Mouse (Mus musculus) lung, postnatal 25 days (tissue): ENCODE results near the gene Stxbp3.
"Not testable (repeated sequence)": the region's sequence is repeated elsewhere in the genome, so short reads cannot be mapped to it uniquely, and the experiment has no call there.

Experiments used
- DNase-seq: peaks from one replicate; pipeline ENCODE4 v3.0.0; 2022; ENCODE audit warnings: low spot score

The Stxbp3 gene

GRCm38 (mm10) chr3:108840000-108840715 is at the start of gene Stxbp3:
Gene Stxbp3 (minus strand): TSS chr3:108840526.
- DNase-seq, result peak; percentile 98

GRCm38 (mm10) chr3:108889908-108890307 is 49.6 kb upstream of the Stxbp3 start, which contains the start of gene Fndc7:
Gene Fndc7 (minus strand): TSS chr3:108890008.
- DNase-seq, result no peak

DNA sequence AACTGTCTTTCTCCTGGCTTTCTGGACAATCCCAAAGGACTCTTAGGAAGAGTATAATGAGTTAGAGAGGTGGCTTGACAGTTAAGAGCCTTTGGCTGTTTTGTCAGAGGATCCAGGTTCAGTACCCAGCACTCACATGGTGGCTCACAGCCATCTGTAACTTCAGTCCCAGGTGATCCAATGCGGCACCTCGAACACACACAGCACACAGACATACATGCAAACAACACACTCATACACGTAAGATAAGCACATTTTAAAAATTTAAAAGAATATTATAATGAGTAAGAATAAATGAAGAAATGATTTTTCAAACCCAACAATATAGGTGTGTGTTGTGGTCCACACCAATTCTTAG is 47.3 kb upstream of the Stxbp3 start:
- no peak for DNase-seq

GRCm38 (mm10) chr3:108886934-108887617 is 46.8 kb upstream of the Stxbp3 start:
- no peak for DNase-seq

- peak; percentile 55 for DNase-seq
Observed at GRCm38 (mm10) chr3:108885686-108886530, 45.6 kb upstream of the Stxbp3 start.

DNA sequence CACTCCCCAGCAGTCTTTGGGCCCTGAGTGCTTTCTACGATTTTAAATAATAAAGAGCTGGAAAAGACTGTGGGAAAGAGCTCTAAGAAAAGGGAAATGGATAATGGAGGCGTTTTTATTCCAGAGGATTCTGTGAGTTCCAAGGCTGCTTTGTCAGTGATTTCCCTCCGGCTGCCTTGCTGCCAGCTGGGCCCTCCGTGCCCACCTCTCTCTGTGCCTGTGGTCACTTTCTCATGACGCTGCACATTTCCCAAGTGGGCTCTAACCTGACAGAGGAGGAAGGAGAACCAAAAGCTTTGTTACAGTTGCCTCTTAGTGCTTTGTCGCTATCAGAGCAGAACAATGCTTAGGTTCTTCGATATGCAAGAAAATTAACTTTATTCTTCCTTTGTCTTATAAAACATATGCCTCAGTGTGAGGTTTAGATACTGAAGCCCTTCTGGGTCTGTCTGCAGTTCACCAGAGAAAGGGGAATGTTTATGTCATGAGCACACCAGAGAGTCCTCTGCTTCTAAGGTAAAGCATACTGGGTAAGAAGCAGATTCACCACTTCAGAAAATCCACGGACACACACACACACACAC is 44.5 kb upstream of the Stxbp3 start:
- no peak for DNase-seq

DNA sequence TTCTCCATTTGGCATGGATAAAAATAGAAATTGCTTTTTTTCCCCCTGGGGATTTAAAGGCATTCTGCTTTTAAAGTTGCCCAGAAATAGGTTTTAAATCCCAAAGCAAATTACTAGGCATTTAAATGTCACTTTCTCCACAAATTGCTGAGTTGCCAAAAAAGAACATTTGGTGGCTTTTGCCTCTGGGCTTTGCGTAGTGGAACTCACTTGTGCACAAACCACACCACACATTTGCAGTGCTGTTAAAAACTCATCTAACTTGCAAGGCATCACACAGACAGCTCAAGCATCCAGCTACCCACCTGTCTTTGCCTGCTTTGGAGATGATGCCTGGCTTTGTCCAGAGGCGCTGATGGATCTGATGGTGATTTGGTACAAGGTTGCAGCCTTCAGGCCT is 42.7 kb upstream of the Stxbp3 start:
- no peak for DNase-seq

DNA sequence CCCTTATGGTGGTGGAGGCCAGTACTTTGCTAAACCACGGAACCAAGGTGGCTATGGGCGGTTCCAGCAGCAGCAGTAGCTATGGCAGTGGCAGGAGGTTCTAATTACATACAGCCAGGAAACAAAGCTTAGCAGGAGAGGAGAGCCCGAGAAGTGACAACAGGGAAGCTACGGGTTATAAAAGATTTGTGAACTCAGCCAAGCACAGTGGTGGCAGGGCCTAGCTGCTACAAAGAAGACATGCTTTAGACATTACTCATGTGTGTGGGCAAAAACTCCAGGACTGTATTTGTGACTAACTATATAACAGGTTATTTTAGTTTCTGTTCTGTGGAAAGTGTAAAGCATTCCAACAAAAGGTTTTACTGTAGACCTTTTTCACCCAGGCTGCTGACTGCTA is 41.5 kb upstream of the Stxbp3 start:
- not testable (repeated sequence) for DNase-seq

DNA sequence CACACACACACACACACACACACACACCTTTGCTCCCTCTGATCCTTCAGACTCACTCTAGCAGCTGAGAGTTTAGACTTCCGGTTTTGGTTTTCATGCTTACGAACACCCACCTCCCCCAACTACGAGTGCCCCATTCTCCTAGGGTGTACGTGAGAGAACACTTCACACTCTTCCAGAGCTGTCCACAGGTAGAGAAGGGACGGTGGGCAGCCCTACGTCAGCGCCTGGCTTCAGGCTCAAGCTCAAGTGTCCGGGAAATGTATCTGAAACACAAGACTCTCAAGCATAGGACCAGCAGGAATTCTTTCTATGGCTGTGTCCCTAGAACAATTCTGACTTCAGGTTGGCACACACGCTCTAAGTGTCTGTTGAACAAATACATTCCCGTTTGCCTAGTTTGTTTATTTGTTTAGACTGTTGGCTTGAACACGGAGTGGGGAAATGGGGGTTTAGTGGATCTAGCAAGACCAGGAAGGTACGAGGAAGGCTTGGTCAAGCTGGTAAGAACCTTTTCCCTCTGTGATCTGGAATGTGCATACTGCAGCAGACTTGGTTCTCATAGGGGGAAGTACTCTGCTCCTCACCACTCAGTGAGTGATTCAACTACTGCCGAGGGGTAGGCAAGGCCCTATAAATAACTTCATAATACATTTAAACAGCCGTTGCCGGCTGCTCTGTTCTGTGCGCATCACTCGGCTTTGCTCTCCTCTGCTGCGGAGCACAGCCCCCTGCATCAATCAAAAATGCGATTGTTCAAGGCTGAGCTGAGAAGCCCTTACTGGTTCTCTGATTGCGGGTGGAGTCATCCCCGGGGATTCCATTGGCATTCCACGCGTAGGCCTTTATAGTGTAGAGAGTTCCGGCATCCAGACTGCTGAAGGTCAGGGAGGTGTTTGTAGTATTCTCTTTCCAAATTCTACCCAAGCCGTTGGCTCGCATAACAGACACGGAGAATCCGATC is 40.5 kb upstream of the Stxbp3 start:
- DNase-seq, result peak; percentile 49

DNA sequence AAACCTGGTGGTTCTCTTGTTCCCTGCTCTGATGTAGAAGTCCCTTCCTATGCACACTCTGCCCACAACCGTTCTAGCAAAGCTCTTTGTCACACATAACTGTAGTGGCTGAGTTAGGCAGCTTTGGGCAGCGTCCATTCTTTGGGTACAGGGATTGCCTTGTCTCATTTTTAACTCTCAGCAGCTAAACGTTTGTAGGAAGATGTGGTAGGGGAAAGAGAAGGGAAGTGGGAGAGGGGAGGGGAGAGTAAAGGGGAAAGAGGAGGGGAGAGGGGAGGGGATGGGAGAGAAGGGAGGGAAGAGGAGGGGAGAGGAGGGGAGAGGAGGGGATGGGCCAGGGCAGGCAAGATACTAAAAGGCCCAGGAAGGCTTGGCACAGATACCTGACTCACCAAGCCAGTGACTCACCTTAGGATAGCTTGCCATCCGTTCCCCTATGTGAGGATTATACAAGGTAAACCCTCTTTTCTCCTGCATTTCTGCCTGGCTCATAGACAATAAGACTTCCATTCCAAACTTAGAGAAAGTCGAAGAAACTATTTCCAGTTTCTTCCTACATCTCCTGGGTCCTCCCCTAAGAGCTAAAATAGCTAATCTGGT is 39.6 kb upstream of the Stxbp3 start:
- DNase-seq, result no peak

GRCm38 (mm10) chr3:108879129-108879528 is 38.8 kb upstream of the Stxbp3 start:
- DNase-seq, result no peak

DNA sequence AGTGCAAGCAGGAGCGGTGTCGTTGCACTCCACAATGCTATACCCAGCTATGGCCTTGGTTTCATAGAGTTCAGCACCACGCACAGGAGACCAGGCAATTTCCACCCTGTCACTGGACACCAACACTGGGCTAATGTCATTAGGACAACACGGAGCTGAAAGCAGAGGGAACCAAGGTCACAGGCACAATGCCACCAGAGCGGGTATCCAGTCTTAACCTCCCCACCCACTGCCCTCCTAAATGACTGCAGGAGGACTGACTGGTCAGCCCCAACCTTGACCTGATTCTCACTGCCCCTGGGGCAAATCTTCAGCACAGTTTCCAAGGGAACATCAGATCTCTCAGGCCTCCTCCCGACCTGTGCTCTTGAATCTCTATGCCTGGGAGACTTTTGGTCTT is 30.3 kb upstream of the Stxbp3 start:
- DNase-seq, result no peak

DNA sequence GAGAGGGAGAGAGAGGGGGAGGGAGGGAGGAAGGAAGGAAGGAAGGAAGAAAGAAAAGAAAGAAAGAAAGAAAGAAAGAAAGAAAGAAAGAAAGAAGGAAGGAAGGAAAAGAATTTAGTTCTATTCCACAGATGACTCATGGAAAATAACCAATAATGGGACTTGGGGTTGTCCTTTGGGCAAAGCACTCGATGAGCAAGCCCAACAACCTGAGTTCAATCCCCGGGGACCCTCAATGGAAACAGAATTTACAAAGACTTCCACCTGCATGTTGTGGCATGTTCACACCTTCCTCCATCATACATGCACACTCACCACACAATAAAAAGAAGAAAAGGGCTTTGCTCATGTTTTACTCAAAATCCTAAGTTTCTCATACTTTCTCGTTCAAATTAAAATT is 27.1 kb upstream of the Stxbp3 start:
- DNase-seq, result no peak

DNA sequence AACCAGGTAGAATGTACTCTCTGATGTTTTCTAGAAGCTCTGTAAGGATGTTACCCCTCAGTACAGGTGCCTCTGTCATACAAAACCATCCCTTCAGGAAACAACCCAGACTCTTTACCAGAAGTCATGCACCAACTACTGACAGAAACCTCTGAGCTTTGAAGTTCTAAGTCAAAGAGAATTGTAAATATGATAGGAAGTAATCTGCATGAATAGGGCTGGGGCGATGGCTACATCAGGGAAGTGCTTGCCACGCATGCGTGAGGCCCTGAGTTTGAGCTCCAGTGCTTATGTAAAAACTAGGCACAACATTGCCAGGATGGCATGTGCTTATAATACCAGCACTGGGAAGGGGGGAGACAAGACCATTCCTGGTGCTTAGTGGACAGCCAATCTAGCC is 25.4 kb upstream of the Stxbp3 start:
- no peak for DNase-seq

GRCm38 (mm10) chr3:108865129-108865528 is 24.8 kb upstream of the Stxbp3 start:
- no peak for DNase-seq

DNA sequence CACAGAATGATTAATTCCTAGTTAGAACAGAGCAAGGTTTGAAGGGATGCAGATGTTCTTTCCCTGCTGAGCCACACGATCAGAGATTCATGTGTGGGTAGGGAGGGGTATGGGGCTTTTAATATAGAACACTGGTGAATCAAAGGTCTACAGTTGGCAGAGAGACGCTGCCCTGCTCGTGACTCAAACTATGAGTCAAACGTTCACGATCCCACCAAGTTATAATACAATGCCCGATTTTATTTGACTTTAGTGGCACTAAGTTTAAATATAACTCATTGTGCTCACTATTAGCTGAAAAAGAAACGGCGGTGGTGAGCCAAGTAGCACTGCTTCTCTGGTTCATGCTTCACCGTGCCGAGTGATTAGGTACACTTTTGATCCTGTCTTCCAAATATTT is 22.8 kb upstream of the Stxbp3 start:
- DNase-seq, result no peak

DNA sequence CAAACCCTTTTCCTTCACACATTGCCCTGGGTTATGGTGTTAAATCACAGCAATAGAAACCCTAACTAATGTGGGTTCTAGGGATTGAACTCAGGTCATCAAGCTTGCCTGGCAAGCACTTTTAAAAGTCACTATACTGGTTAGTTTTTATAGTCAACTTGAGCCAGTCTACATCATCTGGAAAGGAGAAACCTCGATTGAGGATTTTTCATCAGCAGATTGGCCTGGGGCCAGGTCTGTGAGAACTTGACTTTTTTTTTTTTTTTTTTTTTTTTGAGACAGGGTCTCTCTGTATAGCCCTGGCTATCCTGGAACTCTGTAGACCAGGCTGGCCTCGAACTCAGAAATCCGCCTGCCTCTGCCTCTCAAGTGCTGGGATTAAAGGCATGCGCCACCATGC is 22.0 kb upstream of the Stxbp3 start:
- DNase-seq, result not testable (repeated sequence)

GRCm38 (mm10) chr3:108860786-108861185 is 20.5 kb upstream of the Stxbp3 start:
- no peak for DNase-seq

GRCm38 (mm10) chr3:108858231-108858770 is 18.0 kb upstream of the Stxbp3 start:
- peak; percentile 88 for DNase-seq

GRCm38 (mm10) chr3:108857714-108858113 is 17.4 kb upstream of the Stxbp3 start:
- DNase-seq, result no peak

GRCm38 (mm10) chr3:108857124-108857470 is 16.8 kb upstream of the Stxbp3 start:
- DNase-seq, result no peak
